Mouse (Mus musculus): ENCODE data around the gene Podxl2. TPM values are rescaled to one million over a fixed set of nuclear protein-coding genes. Genes with fewer than 3 reads are reported as not detected.
A peak's percentile ranks its signal among the peaks of the same experiment; 100 is the strongest.

Podxl2 gene
- polyA plus RNA-seq, 1 experiment: 100.0 TPM

GRCm38 (mm10) chr6:88901471-88901870, 26.6 kb upstream of the Podxl2 start:
- DNase-seq: no peak
- H3K27ac ChIP-seq (ENCODE audit: control insufficient read depth, insufficient read depth, low read length): peak overlapping the region; percentile 60; the same call in 1 of the 2 replicates
- no peaks in the 10 kb centered on the region; the same call in 1 of the 2 replicates for H3K36me3 ChIP-seq (ENCODE audit: control insufficient read depth, insufficient read depth, low read length)
- peak overlapping the region; percentile 92 for H3K4me3 ChIP-seq (ENCODE audit: control insufficient read depth, insufficient read depth, low read length)
- H3K4me1 ChIP-seq (replicated peaks; ENCODE audit: control insufficient read depth, insufficient read depth, low read length): peaks cover 39% of the 10 kb centered on the region
- no peaks in the 10 kb centered on the region for H3K27me3 ChIP-seq (ENCODE audit: control insufficient read depth, insufficient read depth, low read length)
- 6% methylated on average over 5 of the region's 5 CpGs for WGBS
- no peak for TF ChIP-seq CTCF (IDR thresholded peaks at IDR 0.05; ENCODE audit: borderline replicate concordance, control insufficient read depth, extremely low read depth, insufficient read depth, low read length, poor library complexity)
- no peak for TF ChIP-seq POLR2A (IDR thresholded peaks at IDR 0.05; ENCODE audit: control insufficient read depth, extremely low read depth, insufficient read depth, low read length, poor library complexity)

DNA sequence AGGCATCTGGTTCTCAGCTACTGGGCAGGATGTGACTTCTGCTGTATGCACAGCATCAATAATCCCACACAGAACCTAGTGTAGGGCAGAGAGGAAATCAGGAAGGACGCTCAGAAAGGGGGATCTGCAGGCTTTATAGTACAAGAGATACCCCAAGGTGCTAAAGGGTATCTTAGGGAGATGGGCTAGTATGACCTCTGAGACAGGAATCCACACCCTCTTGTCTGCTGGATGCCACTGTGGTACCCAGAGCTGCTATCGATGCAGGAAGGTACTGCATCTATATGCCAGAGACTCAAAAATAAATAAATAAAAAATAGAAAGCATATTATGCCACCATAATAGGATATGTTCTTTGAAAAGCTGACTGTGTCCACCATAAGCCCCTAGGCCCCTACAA, 24.8 kb upstream of the Podxl2 start:
- Histone ChIP-seq H3K4me1 (replicated peaks; ENCODE audit: control insufficient read depth, insufficient read depth, low read length) (peaks cover 34% of the 10 kb centered on the region), H3K27me3 (ENCODE audit: control insufficient read depth, insufficient read depth, low read length) (no peaks in the 10 kb centered on the region), H3K36me3 (ENCODE audit: control insufficient read depth, insufficient read depth, low read length) (no peaks in the 10 kb centered on the region; the same call in 1 of the 2 replicates), H3K27ac (ENCODE audit: control insufficient read depth, insufficient read depth, low read length) (no peak overlapping the region), H3K4me3 (ENCODE audit: control insufficient read depth, insufficient read depth, low read length) (no peak overlapping the region)
- TF ChIP-seq CTCF (IDR thresholded peaks at IDR 0.05; ENCODE audit: borderline replicate concordance, control insufficient read depth, extremely low read depth, insufficient read depth, low read length, poor library complexity) (no peak), POLR2A (IDR thresholded peaks at IDR 0.05; ENCODE audit: control insufficient read depth, extremely low read depth, insufficient read depth, low read length, poor library complexity) (no peak)
- no peak for DNase-seq
- WGBS: 92% methylated on average over 2 of the region's 2 CpGs

GRCm38 (mm10) chr6:88899086-88899485, 24.2 kb upstream of the Podxl2 start:
- no peak for TF ChIP-seq POLR2A (IDR thresholded peaks at IDR 0.05; ENCODE audit: control insufficient read depth, extremely low read depth, insufficient read depth, low read length, poor library complexity)
- TF ChIP-seq CTCF (IDR thresholded peaks at IDR 0.05; ENCODE audit: borderline replicate concordance, control insufficient read depth, extremely low read depth, insufficient read depth, low read length, poor library complexity): no peak
- Histone ChIP-seq H3K4me1 (replicated peaks; ENCODE audit: control insufficient read depth, insufficient read depth, low read length) (peaks cover 32% of the 10 kb centered on the region), H3K27ac (ENCODE audit: control insufficient read depth, insufficient read depth, low read length) (0 out of 2 replicates have a peak overlapping the region, but pooled peaks have one; percentile 7), H3K27me3 (ENCODE audit: control insufficient read depth, insufficient read depth, low read length) (no peaks in the 10 kb centered on the region), H3K36me3 (ENCODE audit: control insufficient read depth, insufficient read depth, low read length) (no peaks in the 10 kb centered on the region; the same call in 1 of the 2 replicates), H3K4me3 (ENCODE audit: control insufficient read depth, insufficient read depth, low read length) (no peak overlapping the region)
- WGBS: 50% methylated on average over 4 of the region's 4 CpGs
- no peak for DNase-seq

- 0% methylated on average over 33 of the region's 33 CpGs for WGBS
- TF ChIP-seq POLR2A (IDR thresholded peaks at IDR 0.05; ENCODE audit: control insufficient read depth, extremely low read depth, insufficient read depth, low read length, poor library complexity) (peak; percentile 63), CTCF (IDR thresholded peaks at IDR 0.05; ENCODE audit: borderline replicate concordance, control insufficient read depth, extremely low read depth, insufficient read depth, low read length, poor library complexity) (0 out of 2 replicates have a peak, but pooled peaks have one; percentile 2)
- H3K27me3 ChIP-seq (ENCODE audit: control insufficient read depth, insufficient read depth, low read length): no peaks in the 10 kb centered on the region
- no peaks in the 10 kb centered on the region; the same call in 1 of the 2 replicates for H3K36me3 ChIP-seq (ENCODE audit: control insufficient read depth, insufficient read depth, low read length)
- peak; percentile 96 for DNase-seq
- H3K4me3 ChIP-seq (ENCODE audit: control insufficient read depth, insufficient read depth, low read length): peak within 1 kb of the TSS; percentile 94
- peaks cover 28% of the 10 kb centered on the region for H3K4me1 ChIP-seq (replicated peaks; ENCODE audit: control insufficient read depth, insufficient read depth, low read length)
- H3K27ac ChIP-seq (ENCODE audit: control insufficient read depth, insufficient read depth, low read length): peak within 1 kb of the TSS; percentile 68
Measured at GRCm38 (mm10) chr6:88898534-88899048, 23.7 kb upstream of the Podxl2 start, which contains the start of gene Mcm2. Mcm2 (minus strand) TSS chr6:88898780.

DNA sequence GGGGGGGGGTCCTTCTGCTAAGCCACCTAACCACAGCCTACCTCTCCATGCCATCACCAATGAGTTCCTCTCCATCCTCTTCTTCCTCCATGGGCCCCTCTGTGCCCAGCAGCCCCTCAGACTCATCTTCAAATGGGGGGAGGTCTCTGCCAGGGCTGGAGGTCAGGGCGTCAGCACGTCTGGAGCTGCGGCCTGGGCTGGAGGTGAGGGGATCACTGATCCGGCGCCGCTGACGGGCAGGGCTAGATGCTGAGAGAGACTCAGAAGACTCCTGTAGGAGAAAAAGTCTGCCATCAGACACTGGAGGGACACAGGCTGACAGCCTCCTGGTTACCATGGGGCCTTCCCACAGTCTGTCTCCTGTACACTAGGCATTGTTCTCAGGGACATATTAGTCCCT, 22.4 kb upstream of the Podxl2 start:
- Histone ChIP-seq H3K36me3 (ENCODE audit: control insufficient read depth, insufficient read depth, low read length) (peaks cover 7% of the 10 kb centered on the region; the same call in 1 of the 2 replicates), H3K27me3 (ENCODE audit: control insufficient read depth, insufficient read depth, low read length) (no peaks in the 10 kb centered on the region), H3K4me3 (ENCODE audit: control insufficient read depth, insufficient read depth, low read length) (no peak overlapping the region), H3K27ac (ENCODE audit: control insufficient read depth, insufficient read depth, low read length) (no peak overlapping the region), H3K4me1 (replicated peaks; ENCODE audit: control insufficient read depth, insufficient read depth, low read length) (peaks cover 19% of the 10 kb centered on the region)
- WGBS: 94% methylated on average over 7 of the region's 7 CpGs
- no peak for DNase-seq
- no peak for TF ChIP-seq CTCF (IDR thresholded peaks at IDR 0.05; ENCODE audit: borderline replicate concordance, control insufficient read depth, extremely low read depth, insufficient read depth, low read length, poor library complexity)

DNA sequence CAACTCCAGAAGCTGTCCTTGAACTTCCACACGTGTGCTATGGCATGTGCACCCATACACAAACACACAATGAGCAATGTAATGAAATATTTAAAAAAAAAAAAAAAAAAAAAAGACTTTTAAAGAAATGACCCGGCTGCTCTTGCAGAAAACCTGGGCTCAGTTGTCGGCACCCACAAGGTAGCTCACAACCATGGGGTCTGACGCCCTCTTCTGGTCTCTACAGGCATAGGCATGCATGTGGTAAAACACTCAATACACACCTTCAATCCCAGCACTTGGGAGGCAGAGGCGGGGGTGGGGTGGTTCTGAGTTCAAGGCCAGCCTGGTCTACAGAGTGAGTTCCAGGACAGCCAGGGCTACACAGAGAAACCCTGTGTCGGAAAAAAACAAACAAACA, 21.1 kb upstream of the Podxl2 start:
- H3K36me3 ChIP-seq (ENCODE audit: control insufficient read depth, insufficient read depth, low read length): peaks cover 20% of the 10 kb centered on the region
- H3K4me3 ChIP-seq (ENCODE audit: control insufficient read depth, insufficient read depth, low read length): no peak overlapping the region
- no peak for DNase-seq
- H3K4me1 ChIP-seq (replicated peaks; ENCODE audit: control insufficient read depth, insufficient read depth, low read length): peaks cover 11% of the 10 kb centered on the region
- no peak overlapping the region for H3K27ac ChIP-seq (ENCODE audit: control insufficient read depth, insufficient read depth, low read length)
- 94% methylated on average over 6 of the region's 6 CpGs for WGBS
- TF ChIP-seq CTCF (IDR thresholded peaks at IDR 0.05; ENCODE audit: borderline replicate concordance, control insufficient read depth, extremely low read depth, insufficient read depth, low read length, poor library complexity) (no peak), POLR2A (IDR thresholded peaks at IDR 0.05; ENCODE audit: control insufficient read depth, extremely low read depth, insufficient read depth, low read length, poor library complexity) (no peak)
- no peaks in the 10 kb centered on the region for H3K27me3 ChIP-seq (ENCODE audit: control insufficient read depth, insufficient read depth, low read length)

DNA sequence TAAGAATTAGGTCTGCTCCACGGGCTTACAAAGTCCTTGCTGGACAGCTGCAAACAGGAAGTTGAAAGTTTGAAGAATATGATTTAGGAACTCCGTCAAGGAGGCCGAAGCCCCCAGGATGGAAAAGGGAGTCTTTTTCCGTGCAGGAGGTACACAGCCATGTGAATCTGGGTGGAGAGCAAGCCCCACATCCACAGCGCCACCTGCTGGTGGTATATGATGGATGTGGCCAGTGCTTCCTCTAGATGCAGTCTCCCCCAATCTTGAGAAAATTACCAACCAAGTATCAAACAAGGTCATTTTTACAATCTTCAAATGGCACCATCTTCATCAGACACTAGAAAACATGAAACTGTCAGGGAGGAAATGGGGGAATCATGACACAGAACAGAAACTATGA, 18.7 kb upstream of the Podxl2 start:
- peak; percentile 79; the same call in 1 of the 2 replicates for TF ChIP-seq CTCF (IDR thresholded peaks at IDR 0.05; ENCODE audit: borderline replicate concordance, control insufficient read depth, extremely low read depth, insufficient read depth, low read length, poor library complexity)
- TF ChIP-seq POLR2A (IDR thresholded peaks at IDR 0.05; ENCODE audit: control insufficient read depth, extremely low read depth, insufficient read depth, low read length, poor library complexity): no peak
- Histone ChIP-seq H3K27ac (ENCODE audit: control insufficient read depth, insufficient read depth, low read length) (no peak overlapping the region), H3K27me3 (ENCODE audit: control insufficient read depth, insufficient read depth, low read length) (no peaks in the 10 kb centered on the region), H3K4me3 (ENCODE audit: control insufficient read depth, insufficient read depth, low read length) (no peak overlapping the region), H3K4me1 (replicated peaks; ENCODE audit: control insufficient read depth, insufficient read depth, low read length) (peaks cover 4% of the 10 kb centered on the region), H3K36me3 (ENCODE audit: control insufficient read depth, insufficient read depth, low read length) (peaks cover 41% of the 10 kb centered on the region)
- WGBS: 67% methylated on average over 5 of the region's 5 CpGs
- peak; percentile 67 for DNase-seq

Measured in thymus, adult 2 months (tissue).